Mouse (Mus musculus): ENCODE results near the gene Eif3l. TPM values are rescaled to one million over a fixed set of nuclear protein-coding genes. Genes with fewer than 3 reads are reported as not detected.
A peak's percentile ranks its signal among the peaks of the same experiment; 100 is the strongest.

The Eif3l gene
- polyA plus RNA-seq, 1 experiment from 2014 or later = 174 TPM

DNA sequence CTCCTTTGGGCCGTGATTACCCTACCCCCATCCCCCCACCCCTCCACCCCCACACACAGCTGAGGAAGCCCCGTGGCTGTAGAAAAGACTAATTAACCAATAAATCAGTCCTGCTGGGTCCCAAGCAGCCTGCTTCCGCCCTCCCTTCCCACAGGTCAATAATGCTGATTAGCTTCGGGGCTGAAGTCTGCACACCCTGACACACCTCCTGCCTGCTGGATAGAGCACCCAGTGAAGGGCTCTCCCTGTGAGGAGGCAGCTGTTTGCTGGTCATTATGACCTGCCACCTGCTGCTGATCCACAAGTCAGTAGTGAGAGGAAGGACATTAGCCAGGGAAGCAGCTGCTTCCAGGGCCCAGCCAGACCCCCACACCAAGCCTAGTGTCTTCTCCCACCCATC lies 30.1 kb upstream of the Eif3l start:
- Histone ChIP-seq H3K9ac (ENCODE audit: low read depth, low read length) (no peak overlapping the region), H3K4me1 (ENCODE audit: control insufficient read depth, insufficient read depth, low read depth, low read length) (peaks cover 7% of the 10 kb centered on the region), H3K4me3 (ENCODE audit: low read length) (no peak overlapping the region), H3K27ac (ENCODE audit: low read depth, low read length) (no peak overlapping the region), H3K27me3 (replicated peaks; ENCODE audit: control insufficient read depth, insufficient read depth, low read length) (peaks cover 10% of the 10 kb centered on the region), H3K9me3 (ENCODE audit: control insufficient read depth, low read length) (no peaks in the 10 kb centered on the region), H3K4me2 (ENCODE audit: low read length) (no peak overlapping the region), H3K36me3 (ENCODE audit: control insufficient read depth, insufficient read depth, low read length) (no peaks in the 10 kb centered on the region)
- ATAC-seq = no peak
- 7% methylated on average over 4 of the region's 4 CpGs for WGBS

DNA sequence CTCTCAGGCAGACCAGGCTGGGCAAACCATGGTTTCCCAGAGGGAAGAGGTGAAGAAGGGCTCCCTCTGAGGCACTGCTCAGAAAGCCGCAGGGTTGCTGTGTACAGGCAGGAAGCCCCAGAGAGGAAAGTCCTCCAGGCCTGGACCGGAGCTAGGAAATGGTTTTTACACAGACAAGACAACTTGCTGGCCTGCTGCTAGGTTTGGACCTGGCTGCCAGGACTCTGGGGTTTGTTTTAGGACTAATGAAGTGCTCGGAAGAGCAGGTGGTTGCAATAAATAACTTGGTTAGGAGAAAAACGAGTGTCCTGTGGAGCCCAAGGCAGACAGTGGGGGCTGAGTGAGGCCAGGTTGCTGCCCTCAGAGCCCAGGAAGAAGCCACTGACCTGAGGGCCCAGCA lies 26.8 kb upstream of the Eif3l start:
- H3K4me1 ChIP-seq (ENCODE audit: control insufficient read depth, insufficient read depth, low read depth, low read length) = no peaks in the 10 kb centered on the region; the same call in 1 of the 2 replicates
- no peak overlapping the region for H3K4me3 ChIP-seq (ENCODE audit: low read length)
- H3K27me3 ChIP-seq (replicated peaks; ENCODE audit: control insufficient read depth, insufficient read depth, low read length) = 0 out of 2 replicates have a peak, but pooled peaks cover 2% of the 10 kb centered on the region
- H3K4me2 ChIP-seq (ENCODE audit: low read length) = no peak overlapping the region
- H3K27ac ChIP-seq (ENCODE audit: low read depth, low read length) = no peak overlapping the region
- peaks cover under 1% of the 10 kb centered on the region; the same call in 1 of the 2 replicates for H3K36me3 ChIP-seq (ENCODE audit: control insufficient read depth, insufficient read depth, low read length)
- ATAC-seq = no peak
- H3K9me3 ChIP-seq (ENCODE audit: control insufficient read depth, low read length) = no peaks in the 10 kb centered on the region
- WGBS = 79% methylated on average over 4 of the region's 4 CpGs
- no peak overlapping the region for H3K9ac ChIP-seq (ENCODE audit: low read depth, low read length)

DNA sequence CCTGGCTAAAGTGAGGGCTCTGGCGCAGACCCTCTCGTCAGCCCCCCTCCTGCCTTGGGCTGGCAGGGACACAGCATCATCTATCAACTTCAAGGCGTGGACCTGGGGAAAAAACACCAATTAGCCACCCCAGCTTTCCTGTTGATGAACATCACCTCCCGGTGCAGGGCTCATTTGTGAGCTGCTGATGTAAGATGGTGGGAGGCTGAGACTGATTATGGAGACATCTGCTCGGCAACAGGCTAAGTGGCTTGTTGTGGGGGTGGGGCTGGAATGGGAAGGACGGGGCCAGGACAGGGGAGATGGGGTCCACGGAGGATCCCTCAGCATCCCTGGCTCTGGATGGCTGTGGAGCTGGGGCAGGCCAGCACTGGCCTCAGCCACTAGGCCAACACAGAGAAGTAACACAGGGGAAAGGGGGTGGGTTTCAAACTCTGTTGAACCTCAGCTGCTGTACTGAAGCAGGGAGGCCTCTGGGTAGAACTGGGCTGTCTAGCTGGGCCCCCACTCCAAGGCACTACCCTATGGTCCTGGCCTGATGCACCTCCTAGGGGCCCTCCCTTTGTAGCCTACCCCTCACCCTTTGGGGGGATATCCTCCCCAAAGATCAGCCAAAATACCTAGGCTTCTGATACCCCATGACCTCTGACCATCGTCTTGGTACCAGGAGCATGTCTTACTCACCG lies 24.7 kb upstream of the Eif3l start:
- Histone ChIP-seq H3K9ac (ENCODE audit: low read depth, low read length) (peak overlapping the region; percentile 9; the same call in 1 of the 2 replicates), H3K4me2 (ENCODE audit: low read length) (no peak overlapping the region), H3K4me3 (ENCODE audit: low read length) (no peak overlapping the region), H3K36me3 (ENCODE audit: control insufficient read depth, insufficient read depth, low read length) (peaks cover 19% of the 10 kb centered on the region), H3K27ac (ENCODE audit: low read depth, low read length) (no peak overlapping the region), H3K27me3 (replicated peaks; ENCODE audit: control insufficient read depth, insufficient read depth, low read length) (no peaks in the 10 kb centered on the region), H3K9me3 (ENCODE audit: control insufficient read depth, low read length) (no peaks in the 10 kb centered on the region), H3K4me1 (ENCODE audit: control insufficient read depth, insufficient read depth, low read depth, low read length) (no peaks in the 10 kb centered on the region; the same call in 1 of the 2 replicates)
- WGBS = 48% methylated on average over 9 of the region's 9 CpGs
- ATAC-seq = peak; percentile 60

DNA sequence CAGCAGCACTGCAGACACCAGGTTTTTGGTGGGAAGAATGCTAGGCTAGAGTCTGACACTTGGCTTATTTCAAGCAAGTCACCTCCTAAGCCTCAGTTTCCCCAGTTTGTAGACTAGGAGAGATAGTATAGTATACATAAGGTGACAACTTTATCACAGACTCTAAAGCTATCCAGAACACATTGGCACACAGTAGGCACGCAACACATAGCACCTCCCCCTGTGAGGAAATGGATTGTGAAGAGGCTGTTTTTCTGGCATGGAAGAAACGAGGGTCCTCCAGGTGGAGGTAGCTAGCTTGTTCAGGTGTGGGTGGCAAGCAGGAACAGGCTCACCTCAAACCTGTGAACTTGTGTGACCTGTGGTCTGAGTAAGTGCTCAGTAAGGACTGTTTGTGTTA lies 24.0 kb upstream of the Eif3l start:
- Histone ChIP-seq H3K27me3 (replicated peaks; ENCODE audit: control insufficient read depth, insufficient read depth, low read length) (no peaks in the 10 kb centered on the region), H3K4me2 (ENCODE audit: low read length) (no peak overlapping the region), H3K4me3 (ENCODE audit: low read length) (no peak overlapping the region), H3K9me3 (ENCODE audit: control insufficient read depth, low read length) (no peaks in the 10 kb centered on the region), H3K27ac (ENCODE audit: low read depth, low read length) (no peak overlapping the region), H3K4me1 (ENCODE audit: control insufficient read depth, insufficient read depth, low read depth, low read length) (no peaks in the 10 kb centered on the region; the same call in 1 of the 2 replicates), H3K36me3 (ENCODE audit: control insufficient read depth, insufficient read depth, low read length) (peaks cover 24% of the 10 kb centered on the region), H3K9ac (ENCODE audit: low read depth, low read length) (no peak overlapping the region)
- no peak for ATAC-seq
- WGBS = 87% methylated on average over 2 of the region's 2 CpGs

DNA sequence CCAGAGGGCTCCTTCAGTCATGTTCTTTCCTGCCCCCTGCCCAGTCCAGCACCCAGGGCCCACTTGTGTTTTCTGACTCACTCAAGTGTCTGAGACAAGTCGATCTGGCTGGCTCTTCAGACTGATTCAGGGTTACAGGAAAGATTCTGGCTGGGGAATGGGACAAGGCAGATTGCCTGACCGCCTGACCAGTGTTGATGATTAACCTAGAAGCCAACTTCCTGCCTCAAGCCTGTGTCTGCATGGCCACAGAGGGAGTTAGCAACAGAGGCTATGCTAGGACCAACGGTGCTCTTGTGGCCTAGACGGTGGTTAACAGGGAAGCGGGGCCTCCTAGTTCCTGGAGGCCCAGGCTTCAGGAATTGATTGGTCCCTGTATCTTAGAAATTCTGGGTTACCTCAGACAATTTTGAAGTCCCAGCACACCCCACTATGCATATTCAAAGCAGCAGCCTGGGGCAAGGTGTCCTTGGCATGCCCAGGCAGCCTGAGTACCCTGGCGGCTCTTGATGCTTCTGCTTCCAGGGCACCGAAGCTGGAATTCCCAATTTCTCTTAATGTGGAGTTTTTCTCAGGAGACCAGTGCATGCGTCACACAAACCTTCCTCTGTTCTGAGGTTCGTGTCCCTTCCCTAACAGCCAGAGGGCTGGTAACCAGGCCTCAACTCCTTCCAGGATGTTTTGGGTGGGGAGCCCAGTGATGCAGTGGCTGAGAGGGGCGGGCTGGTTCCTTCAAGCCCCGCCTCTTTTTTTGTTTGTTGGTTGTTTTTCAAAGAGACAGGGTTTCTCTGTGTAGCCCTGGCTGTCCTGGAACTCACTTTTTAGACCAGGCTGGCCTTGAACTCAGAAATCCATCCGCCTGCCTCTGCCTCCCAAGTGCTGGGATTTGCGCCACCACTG lies 23.3 kb upstream of the Eif3l start:
- Histone ChIP-seq H3K27ac (ENCODE audit: low read depth, low read length) (no peak overlapping the region), H3K9me3 (ENCODE audit: control insufficient read depth, low read length) (no peaks in the 10 kb centered on the region), H3K9ac (ENCODE audit: low read depth, low read length) (no peak overlapping the region), H3K4me1 (ENCODE audit: control insufficient read depth, insufficient read depth, low read depth, low read length) (no peaks in the 10 kb centered on the region; the same call in 1 of the 2 replicates), H3K4me2 (ENCODE audit: low read length) (no peak overlapping the region), H3K4me3 (ENCODE audit: low read length) (no peak overlapping the region), H3K27me3 (replicated peaks; ENCODE audit: control insufficient read depth, insufficient read depth, low read length) (no peaks in the 10 kb centered on the region), H3K36me3 (ENCODE audit: control insufficient read depth, insufficient read depth, low read length) (peaks cover 29% of the 10 kb centered on the region)
- ATAC-seq = no peak
- 66% methylated on average over 13 of the region's 13 CpGs for WGBS

DNA sequence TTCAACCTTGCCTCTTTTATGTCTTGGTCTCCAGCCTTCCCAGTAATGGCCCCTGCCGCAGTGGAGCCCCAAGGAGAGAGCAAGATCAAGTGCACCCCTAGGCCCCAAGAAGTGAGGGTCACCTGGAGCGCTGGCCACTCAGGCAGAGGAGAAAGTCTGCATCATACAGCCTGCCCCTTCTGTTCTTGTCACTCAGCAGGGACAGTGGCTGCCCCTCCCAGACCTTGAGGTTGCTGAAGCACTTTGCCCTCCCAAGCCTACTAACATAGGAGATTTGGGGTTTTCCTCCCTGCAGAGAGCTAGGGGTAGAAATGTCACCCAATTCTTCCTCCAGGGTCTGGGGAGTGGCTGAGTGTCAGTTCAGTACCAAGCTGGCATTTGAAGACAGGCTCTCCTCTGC lies 22.6 kb upstream of the Eif3l start:
- Histone ChIP-seq H3K36me3 (ENCODE audit: control insufficient read depth, insufficient read depth, low read length) (peaks cover 29% of the 10 kb centered on the region), H3K27me3 (replicated peaks; ENCODE audit: control insufficient read depth, insufficient read depth, low read length) (no peaks in the 10 kb centered on the region), H3K9me3 (ENCODE audit: control insufficient read depth, low read length) (no peaks in the 10 kb centered on the region), H3K4me3 (ENCODE audit: low read length) (no peak overlapping the region), H3K9ac (ENCODE audit: low read depth, low read length) (no peak overlapping the region), H3K27ac (ENCODE audit: low read depth, low read length) (no peak overlapping the region), H3K4me1 (ENCODE audit: control insufficient read depth, insufficient read depth, low read depth, low read length) (no peaks in the 10 kb centered on the region; the same call in 1 of the 2 replicates), H3K4me2 (ENCODE audit: low read length) (no peak overlapping the region)
- 79% methylated on average over 2 of the region's 2 CpGs for WGBS
- ATAC-seq = no peak

DNA sequence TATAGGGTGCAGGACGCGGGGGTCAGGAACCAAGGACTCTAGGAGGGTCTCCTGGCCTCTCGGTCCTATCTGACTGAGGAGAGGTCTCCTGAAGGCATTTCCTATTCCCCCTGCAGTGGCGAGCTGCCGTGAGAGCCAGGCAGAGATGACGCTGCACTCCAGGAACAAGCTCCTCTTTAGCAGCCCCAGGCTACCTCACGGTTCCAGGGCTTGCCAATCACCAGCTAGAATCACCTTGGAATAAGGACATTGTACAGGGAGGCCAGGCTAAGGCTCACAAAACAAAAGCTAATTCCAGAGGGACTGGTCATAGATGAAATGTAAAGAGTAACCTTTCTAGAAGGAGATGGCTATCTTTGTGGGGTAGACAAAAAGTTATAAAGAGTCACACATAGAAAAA lies 18.4 kb upstream of the Eif3l start:
- H3K9me3 ChIP-seq (ENCODE audit: control insufficient read depth, low read length) = no peaks in the 10 kb centered on the region
- no peak overlapping the region for H3K4me3 ChIP-seq (ENCODE audit: low read length)
- H3K4me1 ChIP-seq (ENCODE audit: control insufficient read depth, insufficient read depth, low read depth, low read length) = no peaks in the 10 kb centered on the region; the same call in none of the 2 replicates
- no peak overlapping the region for H3K9ac ChIP-seq (ENCODE audit: low read depth, low read length)
- H3K27me3 ChIP-seq (replicated peaks; ENCODE audit: control insufficient read depth, insufficient read depth, low read length) = no peaks in the 10 kb centered on the region
- H3K4me2 ChIP-seq (ENCODE audit: low read length) = no peak overlapping the region
- WGBS = 90% methylated on average over 7 of the region's 7 CpGs
- H3K36me3 ChIP-seq (ENCODE audit: control insufficient read depth, insufficient read depth, low read length) = peaks cover 54% of the 10 kb centered on the region
- ATAC-seq = no peak
- no peak overlapping the region for H3K27ac ChIP-seq (ENCODE audit: low read depth, low read length)

DNA sequence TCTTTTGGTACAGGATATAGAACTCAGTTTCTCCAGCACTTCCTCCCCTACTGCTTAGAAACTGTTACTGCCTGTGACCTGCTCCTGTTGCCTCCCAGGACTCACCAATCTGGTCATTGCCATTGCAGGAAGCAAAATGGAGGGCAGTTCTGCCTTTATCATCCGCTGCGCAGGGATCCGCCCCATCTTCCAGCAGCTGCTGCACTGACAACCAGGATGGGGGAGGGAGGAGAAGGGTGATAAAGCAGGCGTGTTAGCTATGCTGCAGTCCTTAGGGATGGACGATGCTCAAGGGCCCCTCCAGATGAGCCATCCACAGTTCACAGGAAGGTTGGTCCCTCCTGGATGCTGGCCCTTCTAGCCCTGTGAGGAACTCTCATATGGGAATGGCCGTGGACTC lies 17.1 kb upstream of the Eif3l start:
- no peak overlapping the region for H3K9ac ChIP-seq (ENCODE audit: low read depth, low read length)
- H3K9me3 ChIP-seq (ENCODE audit: control insufficient read depth, low read length) = no peaks in the 10 kb centered on the region
- 88% methylated on average over 6 of the region's 6 CpGs for WGBS
- H3K4me3 ChIP-seq (ENCODE audit: low read length) = no peak overlapping the region
- no peak overlapping the region for H3K4me2 ChIP-seq (ENCODE audit: low read length)
- ATAC-seq = no peak
- no peaks in the 10 kb centered on the region for H3K27me3 ChIP-seq (replicated peaks; ENCODE audit: control insufficient read depth, insufficient read depth, low read length)
- H3K27ac ChIP-seq (ENCODE audit: low read depth, low read length) = no peak overlapping the region
- peaks cover 54% of the 10 kb centered on the region for H3K36me3 ChIP-seq (ENCODE audit: control insufficient read depth, insufficient read depth, low read length)
- H3K4me1 ChIP-seq (ENCODE audit: control insufficient read depth, insufficient read depth, low read depth, low read length) = peaks cover 5% of the 10 kb centered on the region

DNA sequence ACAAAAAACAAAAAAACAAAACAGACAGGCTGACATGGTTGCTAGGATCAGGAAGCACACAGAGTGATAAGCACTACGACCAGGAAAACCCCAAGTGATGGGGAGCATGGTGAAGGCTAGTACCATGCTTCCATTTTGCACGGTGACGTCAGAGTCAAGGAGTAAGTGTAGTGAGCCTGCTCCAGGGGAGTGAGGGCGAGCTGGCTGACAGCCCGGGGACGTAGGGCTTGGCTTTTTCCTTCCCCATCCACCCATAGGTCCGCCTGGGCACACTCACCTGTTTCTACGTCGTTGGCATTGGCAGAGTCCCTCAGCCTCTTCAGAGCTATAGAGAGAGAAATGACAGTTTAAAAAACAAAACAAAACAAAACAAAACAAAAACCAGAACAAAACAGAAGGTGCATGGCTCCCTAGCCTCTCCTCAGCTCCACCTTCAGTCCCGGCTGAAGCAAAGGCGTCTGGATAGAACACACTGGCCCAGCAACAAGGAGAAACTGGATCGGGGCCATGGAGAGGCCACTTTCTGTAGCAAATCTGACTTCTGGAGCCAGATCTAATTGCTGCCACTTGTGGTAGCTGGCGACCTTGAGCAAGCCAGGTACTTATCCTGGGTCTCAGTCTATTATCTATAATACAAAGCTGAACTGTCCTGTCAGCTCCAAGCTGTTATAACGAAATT lies 14.0 kb upstream of the Eif3l start:
- H3K4me3 ChIP-seq (ENCODE audit: low read length) = no peak overlapping the region
- no peak for ATAC-seq
- WGBS = 81% methylated on average over 14 of the region's 14 CpGs
- H3K27me3 ChIP-seq (replicated peaks; ENCODE audit: control insufficient read depth, insufficient read depth, low read length) = no peaks in the 10 kb centered on the region
- peaks cover 30% of the 10 kb centered on the region for H3K36me3 ChIP-seq (ENCODE audit: control insufficient read depth, insufficient read depth, low read length)
- H3K27ac ChIP-seq (ENCODE audit: low read depth, low read length) = no peak overlapping the region
- peaks cover 10% of the 10 kb centered on the region for H3K4me1 ChIP-seq (ENCODE audit: control insufficient read depth, insufficient read depth, low read depth, low read length)
- no peak overlapping the region for H3K9ac ChIP-seq (ENCODE audit: low read depth, low read length)
- H3K9me3 ChIP-seq (ENCODE audit: control insufficient read depth, low read length) = no peaks in the 10 kb centered on the region
- H3K4me2 ChIP-seq (ENCODE audit: low read length) = peak overlapping the region; percentile 85; the same call in 1 of the 2 replicates
